8 mouse cellular contexts compared by ENCODE assay signal in the genomic region with DNA sequence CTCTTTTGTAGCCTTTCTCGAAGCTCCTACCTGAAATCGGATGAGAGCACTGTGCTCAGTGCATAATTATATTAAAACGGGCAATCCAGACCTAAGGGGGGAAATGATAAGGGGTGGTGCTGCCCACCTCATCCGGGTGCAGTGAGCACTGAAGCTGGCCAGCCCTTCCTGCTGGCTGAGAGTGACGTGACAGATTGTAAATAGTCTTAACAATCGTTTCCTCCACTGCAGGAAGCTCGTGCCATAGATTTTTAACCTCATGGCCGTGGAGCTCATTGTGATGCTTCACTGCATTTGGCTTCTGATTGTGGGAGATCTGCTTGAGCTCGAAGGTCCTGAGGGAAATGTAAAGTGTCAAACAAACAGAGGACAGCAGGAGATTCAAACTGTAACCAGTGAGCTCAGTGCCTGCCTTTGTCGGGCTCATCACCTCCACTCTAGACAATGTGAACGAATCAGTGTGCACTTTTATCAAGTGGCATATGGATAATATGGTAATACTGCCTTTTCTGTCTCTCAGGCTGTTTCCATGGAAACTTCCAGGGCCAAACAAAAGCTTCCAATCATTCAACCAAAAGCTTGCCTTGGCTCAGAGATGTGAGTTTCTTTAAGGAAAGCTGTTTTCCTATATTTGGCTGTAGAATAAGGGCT. TPM values are rescaled to one million over a fixed set of nuclear protein-coding genes. Genes with fewer than 3 reads are reported as not detected.
DNase-seq lines count a peak whose midpoint lies in the region; ATAC-seq lines count a peak whose summit lies in the region.

No protein-coding gene starts in this region.

- WGBS in hindbrain, embryonic 14.5 days = 9% methylated on average over 11 of the region's 11 CpGs
- WGBS in midbrain, embryonic 11.5 days = 31% methylated on average over 11 of the region's 11 CpGs

- H3K9ac ChIP-seq in hindbrain, embryonic 14.5 days = peak overlapping the region; percentile 36; the same call in 1 of the 2 replicates
- H3K9ac ChIP-seq in midbrain, embryonic 11.5 days (ENCODE audit: low read length) = 0 out of 2 replicates have a peak overlapping the region, but pooled peaks have one; percentile 27

- H3K27me3 ChIP-seq in hindbrain, embryonic 14.5 days (ENCODE audit: control insufficient read depth, insufficient read depth, low read length) = no peaks in the 10 kb centered on the region
- H3K27me3 ChIP-seq in midbrain, embryonic 11.5 days (ENCODE audit: control insufficient read depth, insufficient read depth, low read length) = no peaks in the 10 kb centered on the region

- ATAC-seq in frontal cortex, adult (ENCODE audit: low TSS enrichment) = peak; percentile 69
- ATAC-seq in hindbrain, embryonic 14.5 days (ENCODE audit: low FRiP score) = peak; percentile 77
- ATAC-seq in midbrain, embryonic 11.5 days (ENCODE audit: low FRiP score) = peak; percentile 86
- ATAC-seq in granulocyte monocyte progenitor cell, adult 5-6 weeks (replicated peaks; ENCODE audit: poor library complexity, severe bottlenecking) = no peak

- peak overlapping the region; percentile 17; the same call in 1 of the 2 replicates for H3K4me2 ChIP-seq in hindbrain, embryonic 14.5 days (replicated peaks)
- H3K4me2 ChIP-seq in midbrain, embryonic 11.5 days = no peak overlapping the region

- H3K4me1 ChIP-seq in hindbrain, embryonic 14.5 days (replicated peaks; ENCODE audit: control insufficient read depth, insufficient read depth, low read length) = peaks cover 16% of the 10 kb centered on the region
- H3K4me1 ChIP-seq in midbrain, embryonic 11.5 days (ENCODE audit: control insufficient read depth, insufficient read depth, low read length) = peaks cover 16% of the 10 kb centered on the region

- H3K36me3 ChIP-seq in hindbrain, embryonic 14.5 days (replicated peaks; ENCODE audit: control insufficient read depth, insufficient read depth) = peaks cover 50% of the 10 kb centered on the region
- H3K36me3 ChIP-seq in midbrain, embryonic 11.5 days (ENCODE audit: control insufficient read depth, insufficient read depth, low read length) = peaks cover 12% of the 10 kb centered on the region; the same call in 1 of the 2 replicates

- peak overlapping the region; percentile 84 for H3K27ac ChIP-seq in hindbrain, embryonic 14.5 days
- peak overlapping the region; percentile 78 for H3K27ac ChIP-seq in midbrain, embryonic 11.5 days (ENCODE audit: low read depth, low read length)

- H3K9me3 ChIP-seq in hindbrain, embryonic 14.5 days (ENCODE audit: control insufficient read depth, low read length) = no peaks in the 10 kb centered on the region
- no peaks in the 10 kb centered on the region for H3K9me3 ChIP-seq in midbrain, embryonic 11.5 days (ENCODE audit: control insufficient read depth, low read length)

- DNase-seq in frontal cortex, postnatal 14 days (ENCODE audit: low spot score in 2 of 2) = no peak
- peak; percentile 63 for DNase-seq in brain, embryonic 18.5 days (ENCODE audit: low read depth, low spot score)
- DNase-seq in hindbrain, embryonic 14.5 days (ENCODE audit: low spot score) = peak; percentile 55
- peak; percentile 87 for DNase-seq in midbrain, embryonic 11.5 days (ENCODE audit: low spot score, missing footprints)
- no peak for DNase-seq in left cerebral cortex, adult 9 months (ENCODE audit: low spot score in 2 of 2)
- no peak for DNase-seq in thymus, postnatal 4 days

- H3K4me3 ChIP-seq in hindbrain, embryonic 14.5 days (replicated peaks; ENCODE audit: low read length) = no peak overlapping the region
- H3K4me3 ChIP-seq in midbrain, embryonic 11.5 days (ENCODE audit: low read depth, low read length) = no peak overlapping the region

RNA-seq across cellular contexts. Expression of a gene that starts 13.0 kb away (rescaled TPM):
- 63.5 and 66.9 TPM in 2 replicates for polyA plus RNA-seq in hindbrain, embryonic 14.5 days (2014; fragmentation: Nextera tagmentation; extraction: Ambion mirVana)
- polyA plus RNA-seq in midbrain, embryonic 11.5 days (2014; fragmentation: Nextera tagmentation; extraction: Ambion mirVana) = 61.9 and 66.0 TPM in 2 replicates
- 26.6 and 26.8 TPM in 2 replicates for total RNA-seq in granulocyte monocyte progenitor cell, adult 5-6 weeks (2014; fragmentation: Nextera tagmentation)
- total RNA-seq in granulocyte monocyte progenitor cell, adult 5-6 weeks (2017) = 26.6 and 29.7 TPM in 2 replicates

RNA-seq across cellular contexts. Expression of a gene that starts 13.0 kb away (rescaled TPM):
- polyA plus RNA-seq in hindbrain, embryonic 14.5 days (2014; fragmentation: Nextera tagmentation; extraction: Ambion mirVana) = 46.5 and 51.8 TPM in 2 replicates
- 52.5 and 56.4 TPM in 2 replicates for polyA plus RNA-seq in midbrain, embryonic 11.5 days (2014; fragmentation: Nextera tagmentation; extraction: Ambion mirVana)
- total RNA-seq in granulocyte monocyte progenitor cell, adult 5-6 weeks (2014; fragmentation: Nextera tagmentation) = 35.4 and 46.4 TPM in 2 replicates
- 29.7 and 30.9 TPM in 2 replicates for total RNA-seq in granulocyte monocyte progenitor cell, adult 5-6 weeks (2017)

Comparison
In these comparisons a context has a peak if more than half of its experiments do, and no peak if none do; other contexts are left out.
1. DNase-seq: peak in brain, embryonic 18.5 days (single experiment), hindbrain, embryonic 14.5 days (single experiment) and midbrain, embryonic 11.5 days (single experiment); none in frontal cortex, postnatal 14 days (0 of 2), left cerebral cortex, adult 9 months (0 of 2) and thymus, postnatal 4 days (single experiment).